Comparison of ENCODE assay signal across 33 mouse cellular contexts in the genomic region with DNA sequence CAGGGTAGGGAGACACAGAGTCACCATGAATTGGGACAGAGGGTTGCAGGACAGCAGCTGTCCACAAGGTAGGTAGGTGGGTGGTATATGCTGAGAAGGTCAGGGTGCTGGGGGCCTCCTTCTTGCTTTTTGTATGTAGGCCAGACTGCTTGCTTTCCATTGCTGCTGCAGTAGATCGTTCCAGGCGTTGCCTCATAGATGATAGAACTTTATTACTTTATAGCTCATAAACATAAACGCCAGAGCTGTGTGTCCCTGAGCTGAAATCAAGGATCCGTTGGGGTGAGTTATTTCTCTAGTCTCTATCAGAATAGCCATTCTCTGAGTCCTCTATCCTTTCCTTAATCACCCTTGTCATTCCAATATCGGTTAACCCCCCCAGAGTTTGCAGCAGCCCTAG.
"Had no signal": no experiment of that assay in that cellular context is flagged by ENCODE, and none has a peak within 500 bp of the region (broad histone marks: within the 10 kb centered on the region; RNA-seq: fewer than 3 reads in every experiment).

No protein-coding gene starts in this region.

- H3K27me3 ChIP-seq: limb, embryonic 12.5 days; limb, embryonic 13.5 days; limb, embryonic 15.5 days; liver, embryonic 12.5 days; liver, embryonic 13.5 days; liver, embryonic 15.5 days; lung, embryonic 15.5 days; megakaryocyte, embryonic 14.5 days; midbrain, embryonic 12.5 days; midbrain, embryonic 13.5 days; midbrain, embryonic 15.5 days; neural tube, embryonic 12.5 days; neural tube, embryonic 13.5 days had no signal

- ATAC-seq: liver, embryonic 12.5 days; liver, postnatal 0 days; lung, postnatal 0 days; midbrain, embryonic 13.5 days; midbrain, embryonic 15.5 days; midbrain, embryonic 16.5 days had no signal

- H3K4me1 ChIP-seq: limb, embryonic 10.5 days; limb, embryonic 12.5 days; limb, embryonic 13.5 days; limb, embryonic 15.5 days; liver, embryonic 12.5 days; liver, embryonic 13.5 days; liver, embryonic 15.5 days; lung, embryonic 15.5 days; megakaryocyte, embryonic 14.5 days; midbrain, embryonic 12.5 days; midbrain, embryonic 15.5 days; neural tube, embryonic 12.5 days; neural tube, embryonic 13.5 days had no signal

- H3K9ac ChIP-seq: limb, embryonic 12.5 days; limb, embryonic 13.5 days; limb, embryonic 15.5 days; liver, embryonic 12.5 days; liver, embryonic 13.5 days; liver, embryonic 14.5 days; liver, embryonic 15.5 days; liver, postnatal 0 days; lung, embryonic 14.5 days; lung, embryonic 15.5 days; midbrain, embryonic 12.5 days; midbrain, embryonic 13.5 days; midbrain, embryonic 15.5 days; neural tube, embryonic 12.5 days; neural tube, embryonic 13.5 days had no signal

- H3K4me3 ChIP-seq: limb, embryonic 10.5 days; limb, embryonic 12.5 days; limb, embryonic 13.5 days; limb, embryonic 15.5 days; liver, embryonic 12.5 days; liver, embryonic 13.5 days; liver, embryonic 15.5 days; lung, embryonic 15.5 days; megakaryocyte, embryonic 14.5 days; midbrain, embryonic 10.5 days; midbrain, embryonic 12.5 days; midbrain, embryonic 13.5 days; midbrain, embryonic 15.5 days; myocyte; neural tube, embryonic 12.5 days; neural tube, embryonic 13.5 days had no signal

- DNase-seq: left cerebral cortex, postnatal 4 days; liver; liver, embryonic 13.5 days; liver, postnatal 0 days; lung, adult 18-20 months; lung, adult 2 months; lung, embryonic 14.5 days; lung, postnatal 10 days; lung, postnatal 14 days; lung, postnatal 36 days; lung, postnatal 4 days; midbrain, embryonic 14.5 days had no signal

- H3K27ac ChIP-seq: limb, embryonic 10.5 days; limb, embryonic 12.5 days; limb, embryonic 13.5 days; limb, embryonic 15.5 days; liver, embryonic 12.5 days; liver, embryonic 13.5 days; liver, embryonic 14.5 days; liver, embryonic 15.5 days; lung, embryonic 15.5 days; macrophage; midbrain, embryonic 10.5 days; midbrain, embryonic 12.5 days; midbrain, embryonic 13.5 days; midbrain, embryonic 15.5 days; neural tube, embryonic 12.5 days; neural tube, embryonic 13.5 days had no signal

- H3K36me3 ChIP-seq: limb, embryonic 10.5 days; limb, embryonic 12.5 days; limb, embryonic 13.5 days; limb, embryonic 15.5 days; liver, embryonic 12.5 days; liver, embryonic 13.5 days; liver, embryonic 15.5 days; lung, embryonic 15.5 days; midbrain, embryonic 10.5 days; midbrain, embryonic 12.5 days; midbrain, embryonic 13.5 days; midbrain, embryonic 15.5 days; neural tube, embryonic 12.5 days; neural tube, embryonic 13.5 days had no signal

- H3K9me3 ChIP-seq: limb, embryonic 10.5 days; limb, embryonic 12.5 days; limb, embryonic 13.5 days; limb, embryonic 15.5 days; liver, embryonic 12.5 days; liver, embryonic 13.5 days; liver, embryonic 15.5 days; lung, embryonic 15.5 days; megakaryocyte, embryonic 14.5 days; midbrain, embryonic 10.5 days; midbrain, embryonic 12.5 days; midbrain, embryonic 13.5 days; midbrain, embryonic 15.5 days; neural tube, embryonic 12.5 days; neural tube, embryonic 13.5 days had no signal

- H3K4me2 ChIP-seq: limb, embryonic 12.5 days; limb, embryonic 13.5 days; limb, embryonic 15.5 days; liver, embryonic 11.5 days; liver, embryonic 12.5 days; liver, embryonic 13.5 days; liver, embryonic 15.5 days; lung, embryonic 14.5 days; lung, embryonic 15.5 days; midbrain, embryonic 11.5 days; midbrain, embryonic 12.5 days; midbrain, embryonic 13.5 days; midbrain, embryonic 15.5 days; neural tube, embryonic 12.5 days; neural tube, embryonic 13.5 days had no signal
